Mouse (Mus musculus) brain, embryonic 18.5 days (tissue): Measurements from ENCODE around the gene Trappc3.

Experiments used
- DNase-seq: peaks from one replicate; pipeline ENCODE4 v3.0.0-alpha.2; 2012; ENCODE audit warnings: low read depth, low spot score

Trappc3 gene

DNA sequence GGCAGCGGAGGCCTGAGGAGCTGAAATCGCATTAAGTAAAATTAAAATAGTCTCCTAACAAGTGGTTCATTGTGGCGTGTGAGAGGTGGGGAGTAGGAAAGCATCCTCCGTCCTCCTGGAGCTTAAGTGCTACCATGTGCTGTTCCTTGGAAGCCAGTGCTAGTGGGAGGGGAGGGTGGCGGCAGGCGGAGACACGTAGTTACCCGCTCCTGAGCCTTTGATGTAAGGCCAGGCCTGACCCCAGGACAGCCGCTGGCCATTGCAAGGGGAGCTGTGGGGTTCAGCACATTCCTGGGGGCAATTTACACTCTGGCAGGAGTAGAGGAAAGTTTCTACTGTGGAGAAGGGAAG is 16.4 kb downstream of the Trappc3 start:
- no peak for DNase-seq

DNA sequence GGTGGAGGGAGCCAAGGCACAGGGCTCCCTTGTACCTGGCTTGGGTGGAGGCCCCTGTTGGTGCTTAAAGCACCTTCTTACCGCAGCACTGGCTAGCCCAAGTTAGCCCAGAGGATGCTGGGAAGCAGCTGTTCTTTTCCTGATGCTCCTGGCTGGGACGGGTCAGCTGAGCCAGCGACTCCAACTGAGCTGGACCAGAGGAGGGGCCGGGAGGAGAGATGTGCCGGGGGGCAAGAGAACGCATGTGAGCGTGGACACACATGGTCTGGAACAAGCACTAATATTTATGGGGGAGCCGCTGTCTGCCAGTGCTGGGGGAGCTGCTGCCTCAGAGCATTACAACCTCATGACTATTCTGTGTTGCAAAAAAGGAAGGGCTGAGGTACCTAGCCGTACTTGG is 16.8 kb downstream of the Trappc3 start:
- no peak for DNase-seq

DNA sequence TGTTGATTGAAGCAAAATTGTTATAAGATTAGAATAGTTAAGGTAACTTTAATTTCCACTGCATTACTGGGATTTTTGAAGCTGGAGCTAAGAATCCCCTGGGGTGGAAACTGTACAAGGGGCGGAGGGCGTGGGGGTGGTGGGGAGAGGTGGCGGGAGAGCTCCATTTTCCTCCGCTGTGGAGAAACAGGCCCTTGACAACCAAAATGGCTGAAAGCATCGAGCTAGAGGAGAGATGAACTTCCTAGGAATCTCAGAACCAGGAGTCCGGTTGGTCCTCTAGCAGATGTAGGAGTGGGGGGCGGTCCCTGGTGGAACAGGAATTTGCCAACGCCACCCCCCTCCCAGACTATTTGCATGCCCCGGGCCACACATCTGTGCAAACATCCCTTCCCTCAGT is 19.6 kb downstream of the Trappc3 start:
- no peak for DNase-seq

DNA sequence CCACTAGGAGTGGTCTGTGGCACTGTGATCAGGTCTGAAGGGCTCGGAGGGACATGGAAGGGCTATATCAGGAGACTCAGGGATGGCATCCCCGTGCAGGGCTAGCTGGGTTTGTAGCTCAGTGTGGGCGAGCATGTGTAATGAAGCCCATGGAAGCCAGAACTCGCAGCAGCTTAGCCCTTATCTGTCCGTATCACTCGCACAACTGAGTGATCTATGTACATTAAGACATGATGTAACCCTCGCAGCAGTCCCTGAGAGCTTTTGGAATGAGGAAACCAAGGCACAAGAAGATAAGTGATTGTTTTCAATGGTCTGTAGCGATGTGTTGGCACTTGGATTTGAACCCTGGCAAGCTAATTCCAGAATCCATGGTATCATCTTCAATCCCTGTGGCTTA is 21.5 kb downstream of the Trappc3 start:
- DNase-seq: no peak

GRCm38 (mm10) chr4:126286492-126286891 is 24.4 kb downstream of the Trappc3 start, which contains the start of gene Col8a2:
Gene Col8a2, plus strand, starts transcription at chr4:126286793.
- no peak for DNase-seq

DNA sequence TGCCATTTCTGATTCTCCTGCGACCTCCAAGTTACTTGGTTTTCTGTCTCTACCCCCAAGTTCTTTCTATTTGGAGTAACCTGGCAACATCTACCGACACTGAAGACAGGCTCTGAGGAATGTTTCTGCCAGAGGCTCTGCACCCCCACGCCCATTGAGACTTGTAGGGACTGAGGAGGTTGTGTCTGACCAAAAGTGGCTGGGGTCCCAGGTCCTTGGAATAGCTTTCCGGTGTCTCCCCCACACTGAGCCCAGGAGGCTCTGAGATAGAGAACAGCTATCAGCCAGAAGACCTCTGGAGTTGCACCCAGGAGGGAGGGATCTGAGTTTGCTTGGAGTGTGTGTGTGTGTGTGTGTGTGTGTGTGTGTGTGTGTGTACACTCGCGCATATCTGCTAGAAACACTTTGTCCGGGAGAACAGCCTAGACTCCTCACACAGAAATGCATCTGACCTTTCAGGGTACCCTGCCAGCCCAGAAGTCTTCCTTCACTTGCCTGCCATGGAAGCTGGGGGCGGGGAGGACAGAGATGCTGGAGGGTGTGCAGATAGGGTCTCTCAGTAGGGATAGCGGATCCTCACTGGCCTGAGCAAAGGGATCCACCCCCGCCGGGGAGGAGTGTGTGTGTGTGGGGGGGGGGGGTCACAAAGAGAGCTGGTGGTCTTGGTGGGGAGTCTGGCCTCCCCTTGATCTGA is 25.3 kb downstream of the Trappc3 start:
- DNase-seq: no peak

DNA sequence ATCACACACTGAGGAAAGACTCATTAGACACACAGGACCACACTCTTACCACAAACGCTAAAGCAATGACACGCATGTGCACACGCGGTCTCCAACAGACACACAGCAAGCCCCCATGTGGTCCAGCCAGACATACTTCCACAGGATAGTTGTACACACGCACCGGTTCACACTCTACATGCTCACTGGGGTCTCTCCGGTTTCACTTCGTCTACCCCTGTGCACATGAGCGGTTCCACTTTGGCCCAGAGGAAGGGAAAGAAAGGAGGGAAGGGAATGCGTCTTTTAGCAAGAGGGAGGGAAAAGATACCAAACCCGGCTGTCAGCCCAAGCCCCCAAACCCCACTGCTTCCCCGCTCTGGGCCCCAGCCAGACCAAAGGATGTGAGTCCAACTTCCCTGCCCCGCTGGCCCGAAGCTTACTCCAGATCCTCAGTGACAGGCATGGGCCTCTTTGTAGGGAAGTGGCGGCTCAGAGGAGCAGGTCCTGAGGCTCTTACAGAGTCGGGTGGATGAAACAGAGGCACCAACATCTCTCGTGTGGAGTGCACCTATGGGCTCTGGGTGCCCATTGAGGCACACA is 26.1 kb downstream of the Trappc3 start:
- DNase-seq: no peak

- no peak for DNase-seq
Observed at GRCm38 (mm10) chr4:126290314-126290713, 28.2 kb downstream of the Trappc3 start.

DNA sequence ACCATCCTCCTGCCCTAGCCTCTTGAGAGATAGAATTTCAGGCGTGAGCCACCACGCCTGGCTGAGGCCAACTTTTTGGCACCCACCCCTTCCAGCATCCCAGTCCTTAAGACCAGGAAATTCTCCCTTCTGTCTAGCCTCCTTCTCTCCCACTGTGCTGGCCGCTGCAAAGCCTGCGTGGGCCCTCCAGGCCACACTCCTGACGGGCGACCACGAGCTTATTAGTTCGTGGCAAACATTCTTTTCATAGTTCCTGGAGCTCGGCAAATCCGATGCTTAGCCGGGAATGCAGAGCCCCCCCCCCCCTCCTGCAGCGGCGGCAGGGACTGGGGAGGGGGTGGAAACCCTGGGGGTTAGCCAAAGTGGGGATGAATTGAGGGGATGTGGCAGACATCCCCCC is 29.1 kb downstream of the Trappc3 start:
- no peak for DNase-seq

DNA sequence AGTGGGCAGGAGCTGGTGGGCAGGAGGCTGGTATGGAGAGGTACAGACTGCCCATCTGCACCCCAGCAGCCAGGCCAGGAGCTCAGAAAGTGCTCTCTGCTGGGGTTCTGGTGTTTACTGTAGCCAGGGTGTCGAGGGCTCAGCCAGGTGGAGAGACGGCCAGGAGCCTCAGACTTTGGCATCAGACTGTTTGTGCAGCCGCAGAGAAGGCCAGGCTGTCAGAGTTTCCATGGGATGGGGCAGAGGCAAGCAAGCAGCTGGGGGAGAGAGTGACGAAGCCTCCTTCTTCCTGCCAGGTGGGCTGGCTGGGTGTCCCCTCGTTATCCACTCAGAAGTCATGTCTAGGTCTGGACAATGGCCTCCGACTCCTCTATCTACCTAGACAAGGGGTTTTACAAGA is 33.0 kb downstream of the Trappc3 start:
- DNase-seq: no peak

DNA sequence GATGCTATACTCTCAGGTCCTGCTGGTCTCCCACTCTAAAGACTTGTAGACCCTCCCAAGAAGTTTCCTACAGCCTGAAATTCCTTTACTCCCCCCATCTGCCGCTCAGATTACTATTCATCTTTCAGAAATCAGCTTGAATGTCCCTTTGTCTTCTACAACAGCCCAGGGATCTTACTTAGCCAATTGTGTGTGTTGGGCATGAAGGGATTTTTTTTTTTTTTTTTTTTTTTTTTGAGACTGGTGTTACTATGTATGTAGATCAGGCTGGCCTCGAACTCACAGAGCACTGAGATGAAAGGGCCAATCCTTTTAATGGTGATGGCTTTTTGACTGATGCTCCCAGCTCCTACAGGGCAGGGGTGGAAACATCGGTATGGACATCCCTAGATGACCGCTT is 33.8 kb downstream of the Trappc3 start:
- no peak for DNase-seq

DNA sequence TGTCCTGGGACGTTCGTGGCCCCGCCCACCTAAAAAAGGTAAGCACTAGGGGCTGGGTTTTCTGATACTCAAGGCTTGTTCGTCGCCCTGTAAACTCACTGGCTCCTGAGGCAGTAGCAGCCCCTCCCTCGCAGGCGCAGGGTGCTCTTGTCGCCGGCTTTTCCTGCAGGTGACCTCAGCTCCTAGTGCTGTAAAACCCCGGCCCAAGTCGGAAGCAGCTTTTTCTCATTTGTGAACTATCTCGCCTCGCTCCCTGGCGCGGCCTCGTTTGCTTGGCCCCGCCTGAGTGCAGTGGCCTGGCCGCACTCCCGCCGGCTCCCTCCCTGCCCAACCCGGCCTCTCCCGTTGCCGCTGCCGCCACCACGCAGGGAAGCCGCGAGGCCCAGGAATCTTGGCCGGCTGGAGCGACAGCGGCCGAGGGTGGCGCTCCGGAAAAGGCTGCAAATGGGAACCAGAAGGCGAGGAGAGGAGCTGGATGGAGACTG is 34.5 kb downstream of the Trappc3 start:
- no peak for DNase-seq

DNA sequence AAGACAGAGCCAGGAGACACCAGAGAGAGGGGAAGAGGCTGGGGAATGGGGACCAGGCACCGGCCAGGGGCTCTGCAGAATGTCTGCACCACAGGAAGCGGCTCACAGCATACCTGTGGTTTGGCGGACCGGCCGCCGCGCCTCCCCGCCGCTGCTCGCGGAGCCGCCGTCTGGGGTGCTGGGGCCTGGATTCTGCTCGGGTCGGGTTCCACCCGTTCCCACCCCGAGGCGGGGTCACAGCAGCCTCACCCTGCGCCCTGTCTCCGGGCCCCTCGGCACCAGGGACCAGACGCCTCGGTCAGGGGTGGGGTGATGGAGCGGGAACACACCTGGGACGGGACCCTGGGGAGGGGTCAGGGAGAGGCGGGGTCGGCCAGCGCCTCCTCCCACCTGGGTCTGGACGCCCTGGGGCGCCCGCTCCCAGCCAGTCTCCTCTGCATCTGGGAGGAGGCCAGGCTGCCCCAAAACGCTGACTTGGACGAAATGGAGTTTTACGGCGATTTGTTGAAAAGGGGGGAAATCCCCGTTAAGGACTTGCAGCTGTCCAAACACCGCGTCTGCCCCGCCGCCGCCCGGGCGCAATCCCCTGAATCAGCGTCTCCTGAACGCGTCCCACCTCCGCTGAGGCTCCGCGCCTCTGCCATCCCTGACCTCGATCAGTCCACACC is 38.9 kb downstream of the Trappc3 start:
- DNase-seq: no peak

DNA sequence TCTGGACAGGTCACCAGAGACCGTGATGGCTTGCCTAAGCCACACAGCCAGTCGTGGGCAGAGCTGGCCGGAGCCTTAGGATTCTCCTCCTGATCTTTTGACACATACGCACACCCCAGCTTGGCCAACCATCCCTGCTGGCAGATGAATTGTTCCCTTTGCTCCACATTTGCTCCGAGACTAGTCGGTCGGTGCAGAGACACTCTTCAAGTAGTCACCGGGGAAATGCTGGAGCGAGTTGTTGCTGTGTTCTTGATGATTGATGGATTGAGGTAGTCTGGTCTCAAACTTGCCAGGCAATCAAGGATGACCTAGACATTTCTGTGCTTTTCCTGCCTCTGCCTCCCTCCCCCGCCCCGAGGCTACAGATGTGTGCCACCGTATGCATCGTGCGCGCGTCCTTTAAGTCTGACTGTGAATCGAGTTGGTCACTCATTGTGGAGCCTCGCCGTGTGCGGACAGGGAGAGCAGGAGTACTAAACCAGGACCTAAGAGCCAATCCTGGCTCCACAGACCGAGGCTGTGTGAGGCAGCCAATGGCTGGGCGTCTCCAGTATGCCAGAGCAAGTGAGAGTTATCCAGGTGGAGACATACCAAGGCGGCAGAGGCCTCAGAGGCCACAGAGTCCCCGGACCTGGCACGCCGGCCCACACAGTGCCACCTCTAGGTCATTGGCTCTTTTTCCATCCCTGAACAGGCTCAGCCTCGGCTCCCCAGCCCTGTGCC is 39.6 kb downstream of the Trappc3 start:
- DNase-seq: no peak

DNA sequence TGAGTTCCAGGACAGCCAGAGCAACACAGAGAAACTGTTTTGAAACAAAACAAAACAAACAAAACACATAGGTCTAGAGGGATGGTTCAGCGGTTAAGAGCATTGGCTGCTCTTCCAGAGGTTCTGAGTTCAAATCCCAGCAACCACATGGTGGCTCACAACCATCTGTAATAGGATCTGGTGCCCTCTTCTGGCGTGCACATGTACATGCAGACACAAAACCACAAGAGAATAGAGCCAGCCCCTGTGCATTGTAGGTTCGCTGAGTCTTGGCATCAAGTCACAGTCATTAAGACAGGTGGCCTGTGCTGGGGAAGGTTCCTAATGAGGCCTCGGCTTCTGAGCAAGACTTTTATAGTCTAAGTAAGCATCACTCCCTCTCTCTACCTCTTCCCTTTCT is 41.8 kb downstream of the Trappc3 start:
- DNase-seq: no peak

- DNase-seq: no peak
Observed at GRCm38 (mm10) chr4:126305428-126305827, 43.3 kb downstream of the Trappc3 start.

DNA sequence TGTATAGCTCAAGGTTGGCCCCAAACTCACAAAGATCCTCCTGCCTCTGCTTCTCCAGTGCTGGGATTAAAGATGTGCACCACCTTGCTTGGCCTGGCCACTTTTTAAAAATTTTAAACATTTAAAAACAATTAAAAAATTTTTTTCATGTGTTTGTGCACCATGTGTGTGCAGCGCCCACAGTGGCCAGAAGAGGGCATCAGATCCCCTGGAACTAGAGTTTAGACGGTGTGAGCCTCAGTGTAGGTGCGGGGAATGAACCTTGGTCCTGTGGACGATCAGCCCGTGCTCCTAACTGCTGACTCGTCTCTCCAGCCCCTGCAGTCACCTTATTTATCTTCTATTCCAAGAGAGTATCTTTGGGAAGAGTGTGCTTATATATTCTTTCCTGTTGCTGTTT is 43.9 kb downstream of the Trappc3 start:
- DNase-seq: no peak

GRCm38 (mm10) chr4:126306827-126307226 is 44.7 kb downstream of the Trappc3 start:
- DNase-seq: no peak

DNA sequence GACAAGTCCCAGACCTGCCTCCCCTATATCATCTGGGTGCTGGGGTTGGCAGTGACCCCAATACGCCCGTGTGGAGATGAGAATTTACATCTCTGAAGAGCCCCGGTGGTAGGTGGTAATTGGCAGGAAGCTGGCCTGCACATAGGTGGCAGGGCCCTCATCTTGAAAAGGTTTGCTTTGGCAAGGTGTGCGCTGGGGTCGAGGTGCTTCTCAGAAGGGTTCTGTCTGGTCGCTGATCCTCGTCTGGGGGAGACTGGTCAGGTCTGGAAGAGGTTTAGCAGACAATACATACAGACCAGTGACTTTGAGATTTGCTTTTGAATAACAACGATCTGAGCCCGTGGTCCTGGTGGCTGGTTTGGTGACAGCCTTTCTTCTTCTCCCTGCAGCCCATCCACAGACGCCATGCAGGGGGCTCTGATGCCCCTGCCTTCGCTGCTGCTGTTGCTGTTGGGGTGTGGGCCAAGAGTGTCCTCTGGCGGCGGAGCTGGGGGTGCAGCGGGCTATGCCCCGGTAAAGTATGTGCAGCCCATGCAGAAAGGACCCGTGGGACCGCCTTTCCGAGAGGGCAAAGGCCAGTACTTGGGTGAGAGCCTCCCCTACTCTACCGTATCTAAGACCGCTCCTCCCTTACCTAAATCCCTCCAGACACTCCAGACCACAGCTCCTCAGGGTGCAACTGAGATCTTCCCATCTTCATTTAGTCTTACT is 47.2 kb downstream of the Trappc3 start:
- DNase-seq: no peak

GRCm38 (mm10) chr4:126309922-126310309 is 47.8 kb downstream of the Trappc3 start:
- peak; percentile 49 for DNase-seq

- DNase-seq: no peak
Observed at GRCm38 (mm10) chr4:126310344-126310743, 48.2 kb downstream of the Trappc3 start.
